Mouse (Mus musculus) urinary bladder, postnatal 10 days (tissue): Measurements from ENCODE around the gene Aldh3b3.
A peak's percentile ranks its signal among the peaks of the same experiment; 100 is the strongest.

Source experiments
- DNase-seq: peaks from one replicate; pipeline ENCODE4 v3.0.0; 2022; ENCODE audit warnings: low spot score

The Aldh3b3 gene

DNA sequence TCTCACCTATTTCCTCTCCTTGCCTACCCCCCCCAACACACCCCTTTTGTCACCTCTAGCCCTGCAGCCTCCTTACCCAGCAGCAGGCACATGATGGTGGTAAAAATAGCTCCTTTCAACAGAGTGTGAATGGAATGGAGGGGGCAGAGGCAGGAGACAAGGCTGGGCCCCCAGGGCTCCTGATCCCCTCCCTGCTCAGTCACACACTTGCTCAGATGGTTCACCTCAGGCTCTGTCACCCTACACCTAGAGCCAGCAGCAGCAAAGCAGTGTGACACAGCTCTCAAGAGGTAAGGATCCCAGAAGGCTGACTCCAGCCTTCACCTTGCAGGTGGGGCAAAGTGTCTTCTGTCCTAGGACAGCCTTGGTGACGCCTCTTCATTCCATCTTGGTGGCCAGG, 44.7 kb downstream of the Aldh3b3 start, which contains the start of gene Doc2g:
TSS of gene Doc2g (plus strand) at position 202 of the 400 bp plus-strand sequence.
- no peak for DNase-seq

GRCm38 (mm10) chr19:4003641-4004040, 45.2 kb downstream of the Aldh3b3 start:
- no peak for DNase-seq

- peak; percentile 7 for DNase-seq
Measured at GRCm38 (mm10) chr19:4004331-4004730, 45.9 kb downstream of the Aldh3b3 start.

GRCm38 (mm10) chr19:4005091-4005490, 46.6 kb downstream of the Aldh3b3 start:
- DNase-seq = no peak

GRCm38 (mm10) chr19:4005971-4006370, 47.5 kb downstream of the Aldh3b3 start:
- DNase-seq = no peak

GRCm38 (mm10) chr19:4011086-4011485, 52.6 kb downstream of the Aldh3b3 start:
- DNase-seq = no peak

- peak; percentile 81 for DNase-seq
Measured at GRCm38 (mm10) chr19:4012432-4013022, 54.1 kb downstream of the Aldh3b3 start, which contains the start of gene Ndufv1. Ndufv1 (minus strand) TSS chr19:4012806.

- DNase-seq = no peak
Measured at GRCm38 (mm10) chr19:4013066-4013465, 54.6 kb downstream of the Aldh3b3 start.

DNA sequence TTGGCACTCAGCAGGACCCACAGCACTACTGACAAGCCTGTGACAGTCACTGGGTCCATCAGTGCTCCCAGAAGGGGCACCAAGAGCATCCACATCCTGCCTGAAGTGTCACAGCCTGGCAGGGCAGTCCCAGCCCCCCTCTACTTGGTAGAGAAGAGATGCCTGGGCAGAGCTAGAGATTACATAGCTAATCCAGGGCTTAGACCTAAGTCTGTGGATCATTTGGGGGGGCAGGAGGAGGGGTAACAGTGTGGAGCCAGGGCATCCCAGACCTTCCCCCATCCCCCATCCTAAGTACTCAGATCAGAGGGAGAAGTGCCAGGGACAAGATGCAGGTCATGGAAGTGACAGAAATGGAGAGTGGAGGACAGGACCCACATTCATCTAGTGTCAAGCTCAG, 56.4 kb downstream of the Aldh3b3 start:
- DNase-seq = no peak

DNA sequence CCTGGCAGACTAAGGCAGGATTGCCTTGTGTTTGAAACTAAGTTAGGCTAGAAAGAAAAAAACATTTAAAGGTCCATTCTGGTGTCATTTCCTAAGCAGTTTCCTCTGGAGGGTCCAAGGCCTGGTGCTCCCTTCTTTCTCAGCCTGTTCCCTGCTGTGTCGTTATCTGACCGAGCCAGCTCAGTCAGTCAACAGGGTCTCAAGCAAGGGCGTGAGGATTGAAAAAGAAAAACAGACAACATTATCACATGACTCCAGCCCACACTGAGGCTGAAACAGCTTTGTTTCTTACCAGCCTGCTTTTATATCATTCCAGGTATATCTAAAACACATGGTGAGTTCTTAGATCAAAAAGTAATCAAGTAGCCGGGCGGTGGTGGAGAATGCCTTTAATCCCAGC, 57.2 kb downstream of the Aldh3b3 start:
- DNase-seq = no peak

- DNase-seq = no peak
Measured at GRCm38 (mm10) chr19:4017921-4018587, 59.6 kb downstream of the Aldh3b3 start.

DNA sequence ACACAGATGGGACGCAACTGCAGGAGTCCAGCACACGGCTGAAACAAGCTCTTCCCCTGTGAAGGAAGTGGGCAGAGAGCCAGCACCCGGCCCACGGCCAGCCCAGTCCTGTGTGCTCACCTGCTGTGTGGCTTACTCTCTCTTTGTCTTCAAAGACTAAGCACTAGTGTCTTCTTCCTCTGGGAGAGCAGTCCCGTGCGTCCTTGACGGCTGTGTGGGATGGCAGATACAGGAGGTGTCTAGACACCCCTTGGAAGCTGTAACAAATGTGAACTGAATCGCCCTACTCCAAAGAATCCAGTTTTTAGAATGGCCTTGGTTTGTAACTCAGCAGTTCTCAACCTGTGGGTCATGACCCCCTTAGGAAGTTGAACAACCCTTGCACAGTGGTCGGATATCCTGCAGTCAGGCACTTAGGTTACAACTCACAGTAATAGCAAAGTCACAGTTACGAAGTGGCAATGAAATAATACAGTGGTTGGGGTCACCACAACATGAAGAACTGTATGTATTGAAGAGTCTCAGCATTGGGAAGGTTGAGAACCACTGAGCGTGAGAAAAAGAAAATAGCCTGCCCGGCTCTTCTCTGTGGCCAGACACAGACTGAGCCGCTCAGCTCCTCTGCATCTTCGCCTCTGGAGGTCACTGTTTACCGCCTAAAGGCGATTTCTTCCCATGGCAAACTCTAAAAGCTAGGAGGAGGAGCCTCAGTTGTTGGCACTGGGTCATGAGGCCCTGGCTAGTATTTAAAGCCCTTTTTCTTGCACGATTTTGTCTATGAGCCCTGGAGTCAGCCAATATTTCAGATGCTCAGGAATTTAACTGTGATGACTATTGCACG, 60.5 kb downstream of the Aldh3b3 start:
- peak; percentile 38 for DNase-seq
